16 mouse cellular contexts compared by ENCODE assay signal in the genomic region with DNA sequence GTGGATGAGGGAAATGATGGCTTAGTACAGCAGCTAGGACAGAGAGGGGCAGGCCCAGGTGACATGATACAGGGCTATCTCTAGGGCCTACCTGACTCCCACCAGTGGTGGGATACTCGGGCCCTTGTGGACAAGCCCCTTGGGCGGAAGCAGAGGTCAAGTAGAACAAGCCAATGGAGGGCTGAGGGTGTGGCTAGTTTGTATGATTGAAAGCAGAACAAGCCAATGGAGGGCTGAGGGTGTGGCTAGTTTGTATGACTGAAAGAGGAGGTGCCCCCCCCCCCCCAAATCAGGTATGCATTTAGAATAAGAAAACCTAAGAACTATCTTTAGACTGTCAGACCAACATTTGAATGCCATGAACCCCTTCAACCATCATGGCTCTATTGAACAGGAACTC. TPM values are rescaled to one million over a fixed set of nuclear protein-coding genes. Genes with fewer than 3 reads are reported as not detected.
DNase-seq lines count a peak whose midpoint lies in the region; ATAC-seq lines count a peak whose summit lies in the region.
"Had no signal": no experiment of that assay in that cellular context is flagged by ENCODE, and none has a peak within 500 bp of the region (broad histone marks: within the 10 kb centered on the region; RNA-seq: fewer than 3 reads in every experiment).

No protein-coding gene starts in this region.

- DNase-seq in heart, postnatal 25 days (ENCODE audit: low spot score), result no peak
- DNase-seq in A20 (ENCODE audit: low read depth, low spot score), result peak; percentile 81
- DNase-seq in ES-CJ7 (ENCODE audit: low read depth, low spot score), result peak; percentile 52
- peak; percentile 66 for DNase-seq in kidney, postnatal 14 days
- no peak for DNase-seq in right cerebral cortex, postnatal 4 days
- no peak for DNase-seq in adipocyte (ENCODE audit: low spot score)
- DNase-seq: cerebellum, adult 11-12 months; gastrocnemius, postnatal 10 days; thymus, postnatal 14 days had no signal

- no peak overlapping the region for H3K9ac ChIP-seq in heart, embryonic 13.5 days
- H3K9ac ChIP-seq: limb, embryonic 13.5 days had no signal

- H3K4me2 ChIP-seq in heart, embryonic 13.5 days, result no peak overlapping the region
- H3K4me2 ChIP-seq: limb, embryonic 13.5 days had no signal

- no peak for ATAC-seq in heart, embryonic 13.5 days (ENCODE audit: extremely low read depth, insufficient number of reproducible peaks, low FRiP score, low TSS enrichment)

- peaks cover 57% of the 10 kb centered on the region for H3K4me1 ChIP-seq in heart, embryonic 13.5 days

- H3K9me3 ChIP-seq in heart, embryonic 13.5 days, result no peaks in the 10 kb centered on the region
- H3K9me3 ChIP-seq: forebrain, embryonic 10.5 days; limb, embryonic 13.5 days had no signal

- H3K27ac ChIP-seq in heart, embryonic 13.5 days (replicated peaks), result peak overlapping the region; percentile 64; the same call in 1 of the 2 replicates
- H3K27ac ChIP-seq: limb, embryonic 13.5 days had no signal

- H3K36me3 ChIP-seq in heart, embryonic 13.5 days, result no peaks in the 10 kb centered on the region
- H3K36me3 ChIP-seq: forebrain, embryonic 10.5 days; limb, embryonic 13.5 days had no signal

- intact Hi-C loops in heart, postnatal 25 days (cut with DNase I), result no loop called here

- no peak overlapping the region for H3K4me3 ChIP-seq in heart, embryonic 13.5 days
- H3K4me3 ChIP-seq: forebrain, embryonic 10.5 days; limb, embryonic 13.5 days; myocyte had no signal

- 65% methylated on average over 2 of the region's 2 CpGs for WGBS in heart, embryonic 13.5 days

- no peaks in the 10 kb centered on the region for H3K27me3 ChIP-seq in heart, embryonic 13.5 days (replicated peaks)
- H3K27me3 ChIP-seq: limb, embryonic 13.5 days had no signal

RNA-seq across cellular contexts. Expression of a gene that starts 2.4 kb away (rescaled TPM):
- 170 and 185 TPM in 2 replicates for polyA plus RNA-seq in heart, embryonic 13.5 days (2015; fragmentation: Nextera tagmentation; extraction: Ambion mirVana)
- total RNA-seq in heart, postnatal 25 days (2021), result 100 to 1,000 TPM; 149 to 179 TPM

RNA-seq across cellular contexts. Expression of a gene that starts 4.2 kb away (rescaled TPM):
- polyA plus RNA-seq in heart, embryonic 13.5 days (2015; fragmentation: Nextera tagmentation; extraction: Ambion mirVana), result not detected in 2 replicates
- not detected for total RNA-seq in heart, postnatal 25 days (2021)
- total RNA-seq: adrenal gland, adult 18-20 months; megakaryocyte, adult 5-6 weeks had no signal
- polyA plus RNA-seq: forebrain, embryonic 10.5 days; hindbrain, embryonic 11.5 days; limb, embryonic 13.5 days; myocyte had no signal

RNA-seq across cellular contexts. Expression of a gene that starts 22.0 kb away (rescaled TPM):
- 21.8 and 23.2 TPM in 2 replicates for polyA plus RNA-seq in heart, embryonic 13.5 days (2015; fragmentation: Nextera tagmentation; extraction: Ambion mirVana)
- 10 to 100 TPM; 49.7 to 51.6 TPM for total RNA-seq in heart, postnatal 25 days (2021)

RNA-seq across cellular contexts. Expression of a gene that starts 46.1 kb away (rescaled TPM):
- 17.2 and 18.7 TPM in 2 replicates for polyA plus RNA-seq in heart, embryonic 13.5 days (2015; fragmentation: Nextera tagmentation; extraction: Ambion mirVana)
- 10 to 100 TPM; 26.9 to 28.9 TPM for total RNA-seq in heart, postnatal 25 days (2021)

Comparison
In these comparisons a context has a peak if more than half of its experiments do, and no peak if none do; other contexts are left out.
1. DNase-seq: peak in A20 (single experiment), ES-CJ7 (single experiment) and kidney, postnatal 14 days (single experiment); none in heart, postnatal 25 days (single experiment), right cerebral cortex, postnatal 4 days (single experiment) and adipocyte (single experiment).